Mouse (Mus musculus) brain, embryonic 18.5 days (tissue): ENCODE measurements at regions not wholly inside any gene's neighbourhood (a gene's known extent, or its start where the extent isn't known, plus 50 kb on each side); places are given as distances from the start of the nearest gene placed in this dataset.

ENCODE experiments used
- DNase-seq: peaks from one replicate; pipeline ENCODE4 v3.0.0-alpha.2; 2012; ENCODE audit warnings: low read depth, low spot score

DNA sequence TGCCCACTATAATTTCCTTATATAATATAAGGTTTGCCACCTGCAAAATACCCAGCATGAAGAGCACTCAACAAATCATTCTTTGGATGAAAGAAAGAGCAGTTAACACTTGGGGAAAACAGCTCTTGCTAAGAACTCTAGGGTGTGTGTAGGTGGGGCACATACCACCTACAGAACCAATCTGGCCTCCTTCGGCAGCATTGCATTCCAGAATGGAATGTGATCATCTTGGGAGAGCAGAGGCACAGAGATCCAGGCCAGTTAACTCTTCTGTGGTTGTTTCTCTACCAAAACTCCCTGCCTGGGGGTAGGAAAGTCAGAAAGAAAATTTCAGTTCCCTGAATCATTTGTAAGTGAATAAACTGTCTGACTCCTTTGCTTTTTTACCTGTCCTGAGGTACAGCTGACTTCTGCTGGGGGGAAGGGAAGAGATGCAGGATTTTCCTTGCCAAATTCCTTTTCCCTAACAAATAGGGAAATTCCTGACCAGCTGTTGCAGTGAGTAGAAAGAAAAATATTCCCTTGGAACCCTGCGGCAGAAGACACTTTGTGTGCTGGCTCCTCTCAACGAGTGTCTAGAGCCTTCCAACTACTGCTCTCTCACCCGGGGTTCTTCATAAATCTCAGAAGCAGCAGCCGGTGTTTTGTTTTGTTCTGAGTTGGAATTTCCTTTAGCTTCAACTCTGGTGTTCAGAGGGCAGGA is 112.8 kb upstream of the Frmd6 start:
- no peak for DNase-seq

DNA sequence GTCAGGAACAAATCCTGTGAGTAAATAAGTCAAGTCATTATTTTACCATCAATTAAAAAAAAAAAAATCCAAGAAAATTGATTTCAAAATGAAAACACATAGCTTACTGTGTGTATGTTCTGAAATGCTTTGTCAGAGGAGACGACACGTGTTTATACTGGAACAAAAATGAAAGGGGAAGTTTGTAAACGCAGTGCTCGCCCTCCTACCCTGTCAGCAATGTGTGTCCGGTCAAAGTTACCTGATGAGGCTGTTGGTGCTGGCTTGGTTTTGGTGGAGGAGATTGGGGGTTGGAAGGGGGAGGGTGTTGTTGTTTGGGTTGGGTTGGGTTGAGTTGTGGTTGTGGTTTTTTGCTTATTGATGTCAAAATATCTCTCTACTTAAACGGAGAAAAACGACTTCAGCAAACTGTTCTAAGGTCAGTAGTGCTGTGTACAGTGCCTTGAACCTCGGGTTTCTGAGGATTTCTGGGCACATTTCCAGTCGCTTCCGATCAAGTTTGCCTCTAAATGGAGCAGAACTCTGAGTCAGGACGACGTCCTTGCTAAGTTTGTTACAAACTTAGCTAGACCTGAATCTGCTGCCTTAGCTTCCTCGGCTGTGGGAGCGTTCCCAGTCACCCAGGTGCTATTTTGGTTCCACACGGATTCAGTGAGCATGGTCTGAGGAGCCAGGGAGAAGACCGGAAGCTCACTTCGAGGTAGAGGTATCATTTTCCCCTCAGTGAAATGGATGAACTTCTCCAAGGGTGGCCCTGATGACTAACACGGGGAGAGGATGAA is 111.6 kb upstream of the Frmd6 start:
- DNase-seq = no peak

DNA sequence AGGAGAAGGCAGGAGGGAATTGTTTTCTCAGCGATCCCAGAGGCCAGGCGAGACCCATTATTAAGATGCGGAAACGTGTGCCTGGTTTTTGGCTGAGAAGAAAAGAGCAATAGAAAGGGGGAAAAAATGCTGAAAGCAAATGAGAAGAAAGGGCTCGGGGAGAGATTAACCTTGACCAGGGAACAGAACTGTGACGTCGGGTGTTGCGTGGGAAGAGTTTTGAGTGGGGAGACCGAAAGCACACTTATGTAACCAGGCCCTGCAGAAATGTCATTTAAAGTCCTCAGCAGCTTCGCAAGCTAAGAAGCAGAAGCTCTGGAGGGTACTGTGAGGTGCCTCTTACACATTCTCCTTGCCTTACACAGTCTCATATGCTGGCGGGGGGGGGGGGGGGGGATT is 111.0 kb upstream of the Frmd6 start:
- DNase-seq = no peak

DNA sequence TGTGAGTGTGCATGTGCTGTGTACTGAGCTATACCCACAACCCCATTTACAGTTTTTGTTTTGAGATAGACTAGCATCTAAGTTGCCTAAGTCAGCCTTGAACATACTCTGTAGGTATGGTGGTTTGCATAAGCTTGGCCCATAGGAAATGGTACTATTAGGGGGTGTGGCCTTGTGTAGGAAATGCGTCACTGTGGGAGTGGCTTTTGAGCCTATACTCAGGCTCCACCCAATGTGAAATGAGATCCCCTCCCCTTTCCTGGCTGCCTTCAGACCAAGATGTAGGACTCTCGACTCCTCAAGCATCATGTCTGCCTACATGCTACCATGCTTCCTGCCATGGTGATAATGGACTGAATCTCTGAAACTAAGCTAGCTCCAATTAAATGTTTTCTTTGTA is 109.5 kb upstream of the Frmd6 start:
- DNase-seq = no peak

DNA sequence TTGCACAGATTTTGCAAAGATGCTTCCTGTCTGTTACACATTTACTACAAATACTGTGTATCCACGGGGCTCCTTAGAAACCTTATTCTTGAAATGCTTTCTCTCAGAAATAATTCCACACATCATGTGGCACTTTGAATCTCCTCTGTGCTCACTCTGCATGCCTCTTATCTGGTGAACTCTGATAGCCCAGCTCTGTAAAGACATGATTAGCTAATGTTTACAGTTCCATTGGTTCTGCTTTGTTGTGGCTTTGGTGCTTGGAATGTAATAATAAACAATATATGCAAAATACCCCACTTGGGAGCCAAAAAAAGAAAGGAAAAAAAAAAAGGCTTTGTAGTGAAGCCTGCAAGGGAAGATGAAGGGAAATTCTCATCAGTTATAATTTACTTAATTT is 106.7 kb upstream of the Frmd6 start:
- no peak for DNase-seq

DNA sequence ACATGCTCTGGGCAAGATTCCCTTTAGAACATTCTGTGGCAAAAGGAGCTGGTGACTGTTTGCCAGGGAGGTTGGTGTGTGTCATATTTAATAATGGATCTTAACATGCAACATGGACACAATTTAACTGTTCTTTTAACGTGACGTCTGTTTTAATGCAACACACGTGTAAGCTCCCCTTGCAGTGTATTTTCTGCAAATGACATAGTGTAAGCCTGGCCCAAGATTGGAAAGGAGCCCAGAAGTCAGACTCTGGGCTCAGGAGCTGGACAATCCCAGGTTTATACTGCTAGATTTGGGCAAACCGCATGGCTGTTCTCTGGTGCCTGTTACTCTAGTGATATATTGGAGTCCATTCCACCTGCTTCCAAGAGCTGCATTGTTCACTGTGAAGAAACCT is 106.1 kb upstream of the Frmd6 start:
- DNase-seq = no peak

DNA sequence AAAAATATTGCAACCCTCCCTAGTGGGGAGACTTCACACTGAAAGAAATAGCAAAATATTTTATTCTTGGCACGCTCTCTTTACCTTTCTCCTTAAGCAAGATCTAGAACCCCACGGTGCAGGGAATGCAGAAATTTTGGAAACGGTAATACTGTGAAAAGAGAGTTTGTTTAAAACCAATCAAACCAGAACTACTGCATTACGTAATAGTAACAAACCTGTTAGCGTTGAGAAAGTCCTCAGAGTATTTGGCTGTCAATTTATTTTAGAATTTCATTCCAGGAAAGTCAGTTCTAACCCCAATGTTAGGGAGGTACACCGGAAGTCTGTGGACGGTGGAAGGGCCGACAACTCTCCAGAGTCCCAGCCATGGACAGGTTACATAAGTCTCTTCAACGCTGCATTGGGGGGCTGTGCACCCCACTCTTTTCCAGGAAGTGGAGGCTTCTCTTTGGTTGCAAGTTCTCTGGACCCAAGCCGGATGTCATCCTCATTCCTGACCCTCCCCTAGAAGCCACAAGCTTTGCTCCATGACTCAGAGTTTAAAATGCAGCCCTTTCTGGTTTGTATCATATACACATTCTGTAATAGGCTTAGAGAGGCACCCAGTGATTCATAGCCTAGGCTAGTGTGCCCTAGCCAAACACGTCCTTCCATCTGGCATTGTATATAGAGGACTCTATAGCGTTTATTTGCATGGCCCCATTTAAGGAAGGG is 105.0 kb upstream of the Frmd6 start:
- no peak for DNase-seq

DNA sequence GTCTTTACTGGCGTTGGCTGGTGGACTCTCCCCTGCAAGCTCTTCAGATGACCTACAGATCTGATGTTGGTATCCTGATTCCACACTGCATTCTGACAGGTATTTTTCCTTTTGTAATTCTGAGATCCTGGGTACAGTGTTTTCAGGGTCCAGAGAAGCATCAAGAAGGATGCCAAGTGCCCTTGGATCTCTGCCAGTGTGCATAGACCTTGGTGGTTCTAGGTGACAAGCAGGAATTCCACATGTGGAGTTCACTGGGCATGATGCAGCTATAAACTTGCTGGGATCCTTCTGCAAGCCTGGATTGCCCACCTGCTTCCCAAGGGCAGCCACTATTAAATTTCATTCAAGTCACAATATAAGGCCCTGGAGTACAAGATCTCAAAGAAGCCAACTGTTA is 100.0 kb upstream of the Frmd6 start:
- no peak for DNase-seq

DNA sequence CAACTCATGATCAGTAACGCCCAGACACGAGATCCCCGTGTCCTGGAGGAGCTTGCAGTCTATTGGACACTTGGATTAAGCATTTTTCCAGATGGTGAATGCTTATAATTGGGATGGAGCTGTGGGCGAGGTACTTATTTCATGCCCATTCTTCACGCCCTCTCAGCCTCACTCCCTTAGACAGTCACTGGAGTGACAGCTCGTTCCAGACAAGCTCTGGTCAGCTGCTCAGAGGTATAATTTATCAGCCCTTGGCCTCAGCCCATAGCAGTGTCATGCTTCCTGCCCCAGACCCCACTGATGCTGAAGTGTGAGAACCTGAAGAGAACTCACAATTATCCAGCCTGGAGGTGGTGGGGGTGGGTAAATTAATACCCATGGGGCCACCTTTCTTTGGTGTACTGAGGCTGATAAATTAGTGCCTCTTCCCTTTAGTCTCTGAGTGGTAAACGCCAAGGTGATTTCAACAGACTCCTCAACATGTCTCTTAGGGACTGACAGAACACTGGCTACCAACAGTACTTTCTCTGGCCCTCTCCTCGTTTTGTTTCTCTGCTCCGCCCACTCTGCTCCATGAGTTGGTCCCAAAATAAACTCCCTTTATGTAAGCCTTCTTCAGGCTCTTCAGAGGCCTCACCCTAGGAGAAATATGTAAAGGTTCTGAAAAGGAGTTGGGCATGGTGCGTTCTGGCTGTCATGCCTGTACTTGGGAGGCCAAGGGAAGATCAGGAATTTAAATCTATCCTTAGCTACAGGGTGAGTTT is 97.6 kb upstream of the Frmd6 start:
- DNase-seq = no peak

DNA sequence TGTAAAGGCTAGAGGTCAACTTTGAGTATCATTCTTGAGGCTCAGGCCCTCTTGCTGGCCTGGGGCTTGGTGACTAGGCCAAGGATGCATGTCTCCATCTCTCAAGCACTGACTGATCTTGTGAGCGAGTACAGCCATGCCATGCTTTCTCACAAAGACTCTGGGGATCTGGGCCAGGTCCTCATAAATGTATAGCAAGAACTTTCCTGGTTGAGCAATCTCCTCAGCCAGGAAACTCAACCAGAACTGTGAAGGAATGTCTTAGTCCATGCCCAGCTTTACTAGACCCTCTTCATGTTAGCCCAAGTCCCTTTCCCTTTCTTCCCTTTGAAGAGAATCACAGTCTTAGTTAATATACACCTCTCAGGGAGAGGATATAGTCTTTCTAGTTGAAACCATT is 96.9 kb upstream of the Frmd6 start:
- no peak for DNase-seq

DNA sequence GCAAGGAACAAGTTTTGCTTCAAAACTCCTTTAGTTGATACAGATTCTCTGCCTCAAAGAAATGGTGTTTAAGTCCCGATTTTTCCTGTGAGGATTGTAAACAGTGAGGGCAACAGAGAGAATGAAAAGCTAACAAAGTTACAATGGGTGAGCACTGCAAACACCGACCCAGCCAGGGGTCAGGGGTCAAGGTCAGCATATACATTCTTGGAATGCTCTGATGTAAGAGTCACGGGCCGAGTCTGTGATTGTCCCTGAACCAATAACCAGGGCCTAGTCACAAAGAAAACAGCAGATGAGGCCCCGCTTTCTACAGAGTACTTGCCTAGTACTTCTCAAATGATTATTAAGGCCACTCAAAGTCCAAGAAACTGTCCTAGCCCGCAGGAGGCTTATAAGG is 95.4 kb upstream of the Frmd6 start:
- DNase-seq = no peak

DNA sequence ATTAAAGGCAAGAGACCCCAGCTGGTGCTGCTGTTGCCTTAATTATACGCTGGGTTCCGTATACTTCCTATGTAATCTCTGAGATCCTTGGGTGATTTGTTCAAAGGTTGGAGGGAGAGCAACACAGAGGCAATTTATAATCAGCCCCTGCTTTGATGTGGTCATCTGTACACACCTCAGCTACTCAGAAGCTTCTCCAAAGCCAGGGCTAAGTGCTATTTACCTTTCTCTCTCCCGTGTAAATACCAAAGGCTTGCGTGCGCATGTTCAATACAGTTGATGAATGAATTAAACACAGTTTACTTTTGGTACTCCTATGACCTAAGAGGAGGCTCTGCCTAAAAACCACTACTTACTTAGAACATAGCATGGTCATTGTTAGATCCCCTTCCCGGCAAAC is 93.8 kb upstream of the Frmd6 start:
- DNase-seq = no peak

DNA sequence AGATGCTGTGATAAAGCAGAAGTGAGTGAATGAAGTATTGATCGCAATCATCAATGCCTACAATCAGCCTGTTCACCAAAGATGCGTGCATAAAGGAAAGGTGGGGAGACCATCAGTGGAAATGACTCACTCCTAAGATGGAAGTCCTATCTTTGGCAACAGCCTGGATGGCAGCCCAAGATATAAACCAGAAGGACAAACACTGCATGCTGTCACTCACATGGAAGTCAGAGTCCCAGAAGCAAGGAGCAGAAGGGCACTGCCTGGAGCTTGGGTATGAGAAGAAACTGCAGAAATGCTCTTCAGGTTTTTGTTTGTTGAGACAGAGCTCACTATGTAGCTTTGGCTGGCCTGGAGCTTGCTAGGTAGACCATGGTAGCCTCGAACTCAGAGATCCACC is 92.7 kb upstream of the Frmd6 start:
- no peak for DNase-seq

DNA sequence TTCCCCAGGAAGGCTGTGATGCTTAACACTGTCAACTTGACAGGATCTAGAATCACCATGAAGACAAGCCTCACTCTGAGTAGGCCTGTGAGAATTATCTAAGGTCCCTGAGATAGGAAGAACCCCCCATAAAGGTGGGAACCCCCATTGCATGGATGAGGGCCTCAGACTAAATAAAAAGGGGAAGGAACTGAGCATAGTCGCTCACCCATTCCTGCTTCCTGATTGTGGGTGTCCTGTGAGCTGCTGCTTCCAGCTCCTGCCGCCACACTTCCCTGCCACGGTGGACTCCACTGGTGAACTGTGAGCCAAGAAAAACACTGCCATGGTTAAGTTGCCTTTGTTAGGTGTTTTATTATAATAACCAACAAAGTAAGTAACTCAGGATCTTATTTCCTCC is 86.8 kb upstream of the Frmd6 start:
- no peak for DNase-seq

DNA sequence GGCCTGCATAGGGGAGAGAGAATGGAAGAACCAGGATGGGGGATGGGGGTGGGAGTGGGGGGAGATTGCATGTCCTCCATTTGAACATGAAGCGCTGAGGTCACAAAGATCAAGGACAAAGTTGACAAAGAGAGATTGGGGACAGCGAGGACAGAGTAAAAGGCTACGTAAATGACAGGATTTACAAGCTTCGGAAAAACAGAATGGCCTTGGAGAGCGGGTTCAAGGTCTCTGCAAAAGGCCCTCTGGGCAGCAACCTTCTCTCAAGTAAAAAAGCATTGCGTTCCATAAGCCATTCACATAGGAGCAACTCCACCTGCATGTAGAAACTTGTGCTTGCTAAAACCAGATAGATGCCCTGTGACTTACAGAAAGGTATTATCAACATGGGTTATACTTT is 86.0 kb upstream of the Frmd6 start:
- no peak for DNase-seq

DNA sequence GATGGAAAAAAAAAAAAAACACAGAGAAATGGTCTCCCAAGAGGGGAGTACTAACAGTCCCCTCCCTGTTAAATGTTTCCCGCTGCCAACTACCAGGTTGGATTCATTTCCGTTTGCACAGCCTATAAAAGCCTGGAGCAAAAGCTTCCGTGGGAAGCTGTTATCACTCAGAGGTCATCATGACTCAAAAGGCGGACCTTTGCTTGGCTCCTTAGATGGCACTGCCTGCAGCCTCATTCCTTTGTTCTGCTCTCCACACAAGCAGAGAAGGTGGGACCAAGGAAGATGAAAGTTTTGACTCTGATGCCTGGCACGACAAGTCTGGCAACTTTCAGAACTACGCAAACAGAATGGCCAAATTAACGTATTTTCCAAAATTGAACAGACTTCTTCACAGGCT is 85.5 kb upstream of the Frmd6 start:
- DNase-seq = no peak

DNA sequence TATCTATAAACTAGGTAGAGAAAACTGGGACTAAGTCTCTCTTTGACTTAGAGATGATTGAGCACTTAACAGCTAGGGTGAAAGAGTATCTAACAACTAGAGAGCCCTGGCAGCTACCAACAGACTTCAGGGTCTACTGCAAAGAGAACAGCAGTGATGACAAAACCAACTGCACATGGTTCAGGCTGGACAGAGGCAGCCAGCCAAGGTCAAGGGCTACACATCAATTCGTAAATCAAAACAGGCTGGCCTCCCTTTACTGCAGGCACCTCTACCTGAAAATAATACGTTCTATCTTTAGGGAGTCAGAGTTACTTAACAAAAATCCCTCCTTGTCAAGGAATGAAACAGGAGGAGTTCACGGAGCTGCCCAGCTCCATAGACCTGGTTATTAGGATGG is 82.5 kb upstream of the Frmd6 start:
- no peak for DNase-seq

DNA sequence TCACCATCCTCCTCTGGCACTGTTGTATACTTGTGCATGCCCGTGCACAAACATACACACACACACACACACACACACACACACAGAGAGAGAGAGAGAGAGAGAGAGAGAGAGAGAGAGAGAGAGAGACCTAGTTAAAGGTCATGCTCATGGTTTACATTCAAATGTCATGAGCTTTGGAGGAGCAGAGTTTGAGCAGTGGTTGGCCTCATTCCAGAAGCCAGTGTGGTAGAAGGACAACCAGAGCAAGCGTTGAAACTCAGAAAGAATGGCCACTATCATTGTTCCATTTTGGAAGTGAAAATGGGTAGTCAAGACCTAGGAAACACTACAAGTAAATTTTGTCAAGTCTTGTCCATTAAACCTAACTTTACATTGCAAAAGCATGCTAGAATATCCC is 79.6 kb upstream of the Frmd6 start:
- DNase-seq = no peak

DNA sequence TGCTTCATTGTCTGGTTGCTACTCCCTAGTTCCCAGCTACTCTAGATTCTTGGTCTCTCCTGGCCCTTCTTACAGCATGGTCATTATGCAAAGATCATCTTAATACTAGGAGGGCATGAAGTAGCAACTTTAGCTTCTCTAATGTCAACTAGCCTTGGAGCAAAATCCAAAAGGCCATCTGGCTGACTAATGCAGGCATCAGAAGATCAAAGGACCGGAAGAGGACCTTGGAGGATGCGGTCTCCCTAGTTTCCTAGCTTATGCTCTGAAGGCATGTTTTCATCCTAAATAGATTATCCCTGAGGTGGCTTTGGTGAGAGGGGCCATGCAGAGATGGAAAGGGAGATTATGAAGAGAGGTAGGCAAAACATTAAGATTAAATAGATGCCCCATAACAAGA is 75.7 kb upstream of the Frmd6 start:
- DNase-seq = no peak

DNA sequence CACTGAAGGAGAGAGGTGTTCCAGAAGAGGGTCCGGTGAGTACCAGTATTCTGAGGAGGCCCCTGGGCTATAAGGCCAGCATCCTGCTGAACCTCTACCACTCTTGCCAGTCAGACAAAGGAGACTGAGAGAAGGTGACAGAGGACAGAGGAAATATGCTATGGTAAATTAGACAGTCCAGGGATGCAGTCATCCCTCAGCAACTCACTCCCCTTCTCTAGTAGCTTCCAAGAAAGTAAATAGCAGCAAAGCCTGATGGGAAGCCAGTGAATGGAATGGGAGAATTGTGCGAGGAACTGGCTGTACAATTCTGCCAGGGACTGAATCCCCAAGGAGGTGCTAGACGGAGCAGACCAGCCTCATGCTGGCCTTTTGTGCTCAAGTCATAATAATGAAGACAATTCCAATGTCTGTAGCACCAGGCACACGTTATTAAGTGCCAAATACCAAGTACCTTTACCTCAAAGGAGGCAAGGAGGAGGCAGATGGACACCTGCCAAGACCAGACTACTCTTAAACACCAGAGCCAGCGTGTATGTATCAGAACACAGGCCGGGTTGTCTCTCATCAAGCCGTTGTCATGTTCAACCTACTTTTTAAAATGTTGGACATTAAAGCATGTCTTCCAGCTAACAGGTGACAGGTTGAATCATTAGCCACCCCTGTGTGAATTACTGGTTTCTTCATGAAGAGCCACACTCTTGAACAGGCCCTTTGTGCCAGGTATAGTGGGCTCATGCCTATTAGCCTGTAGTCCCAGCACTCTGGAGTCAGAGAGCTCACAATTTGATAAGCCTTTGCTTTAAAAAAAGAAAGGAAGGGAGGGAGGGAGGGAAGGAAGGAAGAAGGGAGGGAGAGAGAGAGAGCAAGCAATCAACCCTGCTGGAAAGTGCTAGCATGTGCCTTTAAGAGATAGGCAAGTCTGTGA is 74.4 kb upstream of the Frmd6 start:
- no peak for DNase-seq

DNA sequence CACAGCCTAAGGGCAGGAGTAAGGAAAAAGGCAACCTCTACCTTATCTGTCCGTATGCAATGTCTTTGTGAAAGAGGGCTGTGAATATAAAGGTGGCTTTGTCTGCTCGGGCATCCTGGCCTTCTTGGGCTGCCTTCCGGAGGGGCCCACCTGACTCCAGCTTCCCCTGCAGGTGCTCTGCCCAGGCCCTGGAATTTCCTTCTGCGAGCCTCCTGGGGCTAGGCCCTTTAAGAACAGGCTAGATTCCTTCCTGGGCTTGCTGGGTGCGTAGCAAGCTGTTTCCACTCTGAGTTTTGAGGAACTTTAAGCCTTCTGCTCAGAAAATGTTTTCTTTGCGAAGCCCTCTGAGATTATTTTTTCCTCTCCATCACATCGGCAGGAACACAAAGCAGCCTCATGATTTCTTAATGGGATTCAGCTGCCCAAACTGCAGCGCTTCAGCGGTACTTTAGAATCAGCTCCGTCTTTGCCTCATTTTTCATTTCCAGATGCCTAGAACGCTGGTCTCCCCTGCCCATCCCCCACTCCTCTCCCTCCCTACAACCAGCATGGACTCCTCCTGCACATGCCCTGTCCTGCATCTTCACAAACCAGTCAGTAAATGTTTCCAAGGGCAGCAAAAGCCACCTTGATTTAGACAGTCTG is 72.9 kb upstream of the Frmd6 start:
- DNase-seq = no peak
